Mouse (Mus musculus) granulocyte monocyte progenitor cell, adult 5-6 weeks (primary cell): ENCODE results near the gene Kcnb1. TPM values are rescaled to one million over a fixed set of nuclear protein-coding genes. Genes with fewer than 3 reads are reported as not detected.

Experiments used
- ATAC-seq: replicated peaks from 2 replicates; pipeline ENCODE4 v1.8.0; 2016; ENCODE audit warnings: mild to moderate bottlenecking, moderate TSS enrichment, inconsistent platforms; ENCODE audit not compliant: poor library complexity, severe bottlenecking
- total RNA-seq, 2 experiments: library from RNA; stranded (forward) in 1 of 2; stranded (reverse) in 1 of 2; fragments of 200-712, 200-1000 nt in 1 of 2; fragments of >200 nt in 1 of 2; fragmentation: Nextera tagmentation in 1 of 2; gene quantifications; 2 replicates each; pipeline ENCODE4 v1.2.3; 2014 to 2017

Kcnb1 gene
- total RNA-seq (2014; fragmentation: Nextera tagmentation) (1.3 TPM in 1 of 2 replicates, not detected in the other), total RNA-seq (2017) (0.39 and 1.7 TPM in 2 replicates)

DNA sequence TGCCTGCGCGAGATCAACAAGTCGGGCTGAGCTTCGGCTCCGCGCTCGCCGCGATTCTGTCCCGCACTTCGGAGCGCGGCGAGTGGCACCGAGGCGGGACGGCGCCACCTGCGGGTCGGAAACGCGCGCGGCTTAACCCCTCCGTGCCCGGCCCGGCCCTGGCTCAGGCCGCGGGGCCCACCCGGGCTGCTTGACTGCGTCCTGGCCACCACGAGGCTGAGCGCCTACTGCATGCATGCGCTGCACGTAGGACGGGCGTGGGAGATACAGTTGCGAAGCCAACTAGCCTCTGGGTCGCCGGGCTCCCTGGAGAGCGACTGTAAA is at the start of gene Kcnb1:
Kcnb1 (minus strand) TSS at position 80 of the 324 bp plus-strand sequence.
- peak; percentile 25; the same call in 1 of the 2 replicates for ATAC-seq

DNA sequence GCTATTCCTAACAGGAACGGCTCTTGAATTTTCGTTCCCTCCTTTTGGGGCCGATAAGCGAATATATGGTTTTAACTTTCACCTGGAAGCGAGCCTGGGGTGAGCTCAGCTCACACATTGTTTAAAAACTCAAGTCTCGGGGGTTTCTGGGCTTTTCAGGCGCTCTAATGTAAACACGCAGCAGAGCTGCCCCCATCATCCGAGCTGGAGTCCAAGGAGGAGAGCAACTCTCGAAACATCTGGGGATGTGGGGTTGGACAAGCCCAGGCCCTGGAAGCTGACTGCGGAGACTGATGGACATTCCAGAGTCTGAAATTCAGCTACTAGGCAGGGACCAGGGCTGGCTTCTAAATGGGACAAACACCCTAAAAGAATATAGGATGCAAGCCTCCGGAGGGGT is 49.3 kb upstream of the Kcnb1 start:
- no peak for ATAC-seq

DNA sequence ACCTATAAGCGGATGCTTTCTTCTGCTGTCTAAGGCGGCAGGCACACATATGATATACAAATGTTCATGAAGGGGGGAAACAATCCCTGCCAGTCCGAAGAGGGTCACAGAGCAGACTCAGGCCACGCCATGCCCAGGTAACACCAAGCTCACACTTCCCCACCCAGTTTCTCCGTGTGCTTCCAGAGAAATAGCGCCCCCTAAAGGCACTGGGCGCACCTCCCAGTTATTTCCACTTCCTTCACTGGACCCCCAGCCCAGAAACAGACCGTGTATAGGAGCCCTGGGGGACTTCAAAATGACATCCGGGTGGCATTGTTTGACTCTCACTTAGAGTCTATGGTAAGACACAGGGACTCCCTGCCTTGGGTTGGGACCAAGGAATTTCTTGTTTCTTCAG is 47.3 kb upstream of the Kcnb1 start:
- no peak for ATAC-seq

DNA sequence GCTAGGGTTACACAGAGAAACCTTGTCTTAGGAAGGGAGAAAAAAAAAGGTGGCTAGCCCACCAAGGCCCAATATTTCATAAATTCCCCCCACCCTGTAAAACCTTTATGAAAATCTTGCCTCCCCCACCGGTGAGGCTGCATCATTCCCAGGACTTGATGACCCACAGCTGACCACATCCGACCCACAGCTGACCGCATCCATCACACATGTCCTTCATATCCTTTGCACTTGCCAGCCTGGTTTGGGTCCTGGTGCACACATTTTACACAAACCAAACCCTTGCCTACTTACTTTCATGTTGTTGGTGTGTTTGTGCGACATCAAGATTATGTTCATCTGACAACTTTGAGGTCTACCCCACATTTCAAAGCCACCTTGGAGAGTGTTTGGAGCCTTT is 46.2 kb upstream of the Kcnb1 start:
- no peak for ATAC-seq

DNA sequence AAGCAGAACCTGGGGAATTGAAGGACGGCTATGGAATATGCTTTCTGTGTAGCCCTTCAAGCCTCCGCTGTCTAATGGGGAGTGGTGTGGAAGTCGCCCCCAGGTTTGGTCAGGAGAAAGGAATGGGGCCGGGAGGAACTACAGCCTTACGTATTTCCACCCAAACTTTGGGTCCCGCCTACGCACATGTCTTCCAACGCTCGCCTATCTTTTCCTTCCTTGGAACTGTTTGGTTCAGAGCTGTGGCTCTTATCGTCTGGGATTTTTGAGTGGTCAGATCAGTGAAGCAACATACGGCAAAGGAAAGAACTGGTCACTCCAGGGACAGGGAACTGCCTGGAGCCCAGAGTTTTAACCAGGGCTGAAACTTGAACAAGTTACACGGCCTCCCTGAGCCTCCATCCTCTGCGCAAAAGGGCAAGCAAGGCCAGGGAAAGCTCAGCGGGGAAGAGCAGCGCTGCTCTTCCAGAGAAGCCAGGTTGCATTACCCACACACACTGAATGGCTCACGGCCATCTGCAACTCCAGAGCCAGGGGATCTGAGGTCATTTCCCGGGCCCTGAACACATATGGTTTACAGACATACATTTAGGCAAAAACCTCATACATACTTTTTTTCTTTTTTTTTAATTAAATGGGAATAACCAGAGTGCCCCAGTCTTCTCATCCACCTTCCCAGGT is 45.5 kb upstream of the Kcnb1 start:
- ATAC-seq: no peak

DNA sequence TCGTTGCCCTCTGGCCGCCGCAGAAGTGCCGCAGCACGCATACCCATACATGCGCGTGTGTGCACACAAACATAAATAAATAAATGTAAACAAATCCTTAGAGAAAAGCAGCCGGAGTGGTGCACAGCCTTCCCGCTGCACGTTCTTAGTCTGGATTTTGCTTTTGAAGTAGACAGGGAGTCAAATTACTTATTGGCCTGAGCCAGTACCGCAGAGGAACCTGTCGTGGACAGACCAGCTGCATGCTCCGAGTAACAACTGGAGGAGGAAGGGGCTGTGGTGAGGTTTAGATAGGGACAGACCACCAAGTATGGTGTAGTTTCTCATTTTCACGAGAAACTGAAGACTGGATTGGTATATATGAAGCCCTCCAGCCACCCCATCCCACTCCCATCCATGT is 43.8 kb upstream of the Kcnb1 start:
- ATAC-seq: no peak

DNA sequence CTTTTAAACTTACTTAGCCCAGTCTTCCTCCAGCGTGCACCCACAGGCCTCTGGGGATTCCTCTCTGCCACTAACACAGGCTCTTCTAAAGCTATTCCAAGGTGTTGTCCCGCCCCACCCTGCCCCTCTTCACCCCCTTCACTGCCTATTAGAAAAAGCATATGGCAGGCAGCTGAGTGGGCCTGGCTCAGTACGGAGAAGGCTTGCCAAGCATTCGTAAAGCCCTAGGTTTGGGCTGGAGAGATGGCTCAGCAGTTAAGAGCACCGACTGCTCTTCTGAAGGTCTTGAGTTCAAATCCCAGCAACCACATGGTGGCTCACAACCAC is 43.0 kb upstream of the Kcnb1 start:
- ATAC-seq: no peak

DNA sequence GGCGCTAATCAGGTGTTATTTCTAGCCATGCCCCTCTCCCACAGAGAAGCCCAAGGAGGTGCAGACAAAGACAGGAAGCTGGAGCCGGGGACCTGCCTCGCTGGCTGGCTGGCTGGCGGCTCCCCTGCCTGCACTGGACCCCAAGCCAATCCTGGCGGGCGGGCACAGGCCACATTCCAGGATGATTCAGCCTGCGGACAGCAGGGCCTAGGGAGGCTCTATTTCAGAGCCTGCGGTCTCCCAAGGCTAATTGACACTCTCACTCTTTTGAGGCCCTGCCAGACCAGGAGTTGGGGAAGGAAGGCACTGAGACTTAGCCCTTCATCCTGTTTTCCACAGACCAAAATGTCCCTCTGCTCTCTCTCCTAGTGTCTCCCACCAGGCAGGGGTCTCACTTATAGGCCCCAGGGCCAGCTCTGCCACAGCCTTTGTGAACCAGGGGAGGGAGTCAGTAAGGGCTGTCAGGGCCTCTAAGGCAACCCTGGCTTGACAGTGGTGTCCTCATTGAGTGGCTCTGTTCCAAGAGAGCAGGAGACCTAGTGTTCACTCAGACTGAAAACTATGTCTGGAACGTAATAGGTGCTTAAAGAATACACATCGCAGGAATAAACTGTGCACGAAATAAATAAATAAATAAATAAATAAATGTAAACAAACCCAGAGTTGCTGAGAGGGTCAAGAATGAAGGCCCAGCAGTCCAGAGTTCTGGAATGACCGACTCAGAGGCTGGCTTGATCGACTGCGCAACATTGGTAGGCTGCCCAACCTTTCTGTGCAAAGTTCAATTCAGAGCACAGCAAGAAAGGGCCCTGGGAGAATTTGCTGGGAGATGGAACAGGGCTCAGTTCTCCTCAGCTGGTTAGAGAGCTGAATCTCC is 42.4 kb upstream of the Kcnb1 start:
- ATAC-seq: no peak

DNA sequence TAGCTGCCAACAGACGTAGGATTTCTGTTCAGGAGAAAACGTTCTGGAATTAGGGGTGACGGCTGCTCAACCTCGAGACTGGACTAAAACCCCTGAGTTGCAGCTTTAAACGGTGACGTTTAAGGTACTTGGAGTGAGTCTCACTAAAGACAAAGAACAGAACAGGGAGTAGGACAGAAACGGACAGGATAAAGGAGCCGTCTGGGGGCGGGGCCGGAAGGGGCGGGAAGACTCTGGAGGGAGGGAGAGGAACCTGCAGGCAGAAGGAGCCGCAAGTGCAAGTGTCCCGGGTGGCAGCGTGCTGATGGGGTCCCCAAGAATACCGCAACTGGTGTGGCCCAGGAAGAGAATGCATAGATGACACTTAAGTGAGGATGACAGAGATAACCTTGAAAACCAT is 40.6 kb upstream of the Kcnb1 start:
- peak; percentile 77 for ATAC-seq

DNA sequence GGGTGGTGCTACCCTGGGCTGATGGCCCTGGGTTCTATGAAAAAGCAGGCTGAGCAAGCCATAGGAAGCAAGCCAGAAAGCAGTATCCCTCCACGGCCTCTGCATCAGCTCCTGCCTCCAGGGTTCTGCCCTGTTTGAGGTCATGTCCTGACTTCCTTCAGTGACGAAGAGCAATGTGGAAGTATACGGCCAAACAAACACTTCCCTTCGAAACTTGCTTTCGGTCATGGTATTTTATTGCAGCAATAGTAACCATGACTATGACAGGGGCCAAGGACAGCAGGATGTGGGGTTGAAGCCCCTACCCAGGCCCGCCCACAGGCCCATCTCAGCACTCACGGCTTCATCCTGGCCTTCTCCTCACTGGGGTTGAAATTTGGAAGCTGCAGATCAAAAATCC is 35.0 kb upstream of the Kcnb1 start:
- peak; percentile 77 for ATAC-seq

DNA sequence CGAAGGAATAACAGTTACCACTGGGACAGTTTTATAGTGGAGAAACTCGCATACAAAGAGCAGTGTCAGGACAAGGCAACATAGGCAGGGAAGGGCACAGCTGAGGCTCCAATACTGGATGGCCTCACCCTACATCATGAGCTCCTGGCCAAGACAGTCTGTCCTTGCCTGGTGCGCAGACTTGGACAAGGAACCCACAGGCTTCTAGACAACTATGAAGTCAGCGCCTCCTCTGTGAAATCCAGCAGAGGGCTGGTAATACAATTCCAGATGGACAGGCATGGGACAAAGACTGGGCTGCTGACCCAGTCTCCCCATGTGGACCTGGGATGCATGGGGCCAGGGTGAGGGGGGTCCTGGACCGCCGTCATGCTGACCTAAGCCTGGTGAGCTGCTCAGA is 34.2 kb upstream of the Kcnb1 start:
- ATAC-seq: no peak

DNA sequence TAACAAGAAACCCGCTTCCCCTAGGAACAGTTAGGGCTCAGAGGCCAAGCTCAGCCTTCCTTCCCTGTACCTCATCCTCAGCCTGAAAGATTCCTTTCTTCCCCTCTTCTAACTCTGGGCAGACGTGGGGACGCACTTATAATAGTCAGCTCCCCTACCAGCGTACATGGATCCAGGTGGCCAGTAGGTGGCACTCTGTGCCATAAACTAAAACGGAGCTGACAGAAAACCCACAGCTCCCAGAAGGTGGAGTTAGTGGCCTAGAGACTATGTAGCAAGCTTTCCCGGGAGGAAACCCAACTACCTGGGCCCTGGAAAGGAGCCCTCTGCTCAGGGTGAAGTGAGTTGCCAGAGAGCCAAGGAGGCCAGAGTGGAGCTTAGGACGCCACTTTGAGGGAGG is 32.2 kb upstream of the Kcnb1 start:
- peak; percentile 59 for ATAC-seq

DNA sequence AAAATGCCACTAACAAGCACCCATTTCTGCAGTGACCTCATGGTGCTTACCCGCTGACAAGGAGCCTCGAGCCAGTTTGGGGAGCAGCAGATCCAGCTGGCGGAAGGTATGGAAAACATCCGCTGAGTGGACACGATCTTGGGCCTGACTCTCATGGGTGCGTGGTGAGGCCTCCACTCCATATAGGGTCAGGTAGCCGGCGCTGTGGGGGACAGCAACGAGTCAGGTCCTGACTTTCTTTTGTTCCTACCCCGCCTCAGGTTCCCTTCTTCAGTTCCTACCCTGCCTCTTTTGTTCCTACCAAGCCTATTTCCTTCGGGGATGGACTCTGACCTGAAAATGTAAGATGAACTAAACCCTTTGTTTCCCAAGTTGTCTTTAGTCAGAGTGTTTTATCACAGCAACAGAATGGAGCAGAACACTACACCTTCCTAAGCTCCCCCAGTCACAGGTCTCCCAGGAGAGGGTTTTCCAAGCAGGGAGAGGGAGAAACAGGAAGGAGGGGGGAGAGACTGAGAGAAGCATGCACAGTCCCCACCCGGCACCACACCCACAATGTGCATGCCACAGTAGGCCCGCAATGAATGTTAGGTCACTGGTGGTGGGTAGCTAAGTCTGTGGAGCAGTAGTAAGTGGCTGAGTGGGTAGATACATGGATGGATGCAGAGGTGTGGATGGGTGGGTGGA is 31.3 kb upstream of the Kcnb1 start:
- no peak for ATAC-seq

DNA sequence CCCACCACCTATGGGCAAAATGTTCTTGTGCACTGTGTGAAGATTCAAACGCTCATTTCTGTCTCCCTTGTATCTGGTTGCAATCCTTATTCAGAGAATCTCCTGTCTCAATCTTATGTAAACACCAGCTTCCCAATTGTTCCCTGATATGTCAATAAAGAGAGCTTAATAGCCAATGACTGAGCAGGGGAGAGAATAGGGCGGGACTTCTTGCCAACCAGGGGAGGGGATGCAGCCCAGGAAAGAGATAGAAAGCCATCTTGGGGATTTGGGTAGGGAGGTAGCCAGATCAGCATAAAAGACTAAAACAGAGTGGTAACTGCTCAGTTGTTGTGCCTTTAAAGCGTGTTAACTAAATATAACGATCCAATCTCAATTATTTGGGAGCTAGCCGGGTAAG is 30.8 kb upstream of the Kcnb1 start:
- no peak for ATAC-seq

DNA sequence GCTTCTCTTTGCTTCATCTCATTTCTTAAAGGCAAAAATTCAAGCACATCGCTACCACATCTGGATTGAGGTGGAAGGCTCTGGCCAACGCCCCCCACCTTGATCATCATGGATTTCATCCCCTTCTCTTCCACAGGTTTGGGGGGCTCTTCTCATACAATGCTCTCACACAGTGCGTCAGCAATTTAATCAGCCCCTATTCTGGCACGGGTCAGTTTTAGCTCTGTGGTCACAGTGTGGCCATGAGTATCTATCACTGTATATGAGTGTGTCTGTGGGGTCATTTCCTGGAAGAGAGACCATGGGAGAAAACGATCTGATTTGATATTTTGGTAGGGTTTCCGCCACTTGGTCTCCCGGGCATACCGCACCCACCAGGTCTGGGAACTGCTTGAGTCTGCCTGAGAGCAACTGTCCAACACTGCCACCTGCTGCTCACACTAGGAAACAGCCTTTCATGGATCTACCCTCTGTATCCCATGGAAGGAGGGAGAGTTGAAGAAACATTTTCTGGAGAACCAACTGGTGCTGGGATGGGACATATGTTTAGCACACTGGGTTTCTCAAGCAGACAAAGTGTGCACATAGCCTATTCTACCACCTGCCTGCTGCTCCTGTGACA is 29.3 kb upstream of the Kcnb1 start:
- ATAC-seq: peak; percentile 86

DNA sequence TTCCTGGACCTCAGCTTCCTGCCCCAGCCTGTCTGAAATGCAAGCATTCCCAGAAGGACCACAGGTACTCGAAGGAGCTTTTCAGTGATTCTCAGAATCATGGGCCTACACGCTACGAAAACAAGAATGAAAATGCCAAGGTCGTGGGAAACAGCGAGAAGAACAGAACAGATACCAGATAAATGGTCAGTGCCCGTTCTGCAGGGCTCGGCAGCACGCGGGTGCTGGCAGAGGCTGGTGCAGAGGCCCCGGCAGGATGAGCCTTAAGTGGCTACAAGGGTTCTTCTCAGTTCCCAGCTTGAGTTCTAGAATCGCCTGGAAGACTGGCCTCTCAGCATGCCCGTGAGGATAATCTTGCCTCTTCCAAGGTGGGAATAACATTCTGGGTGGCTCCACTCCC is 23.7 kb upstream of the Kcnb1 start:
- no peak for ATAC-seq

DNA sequence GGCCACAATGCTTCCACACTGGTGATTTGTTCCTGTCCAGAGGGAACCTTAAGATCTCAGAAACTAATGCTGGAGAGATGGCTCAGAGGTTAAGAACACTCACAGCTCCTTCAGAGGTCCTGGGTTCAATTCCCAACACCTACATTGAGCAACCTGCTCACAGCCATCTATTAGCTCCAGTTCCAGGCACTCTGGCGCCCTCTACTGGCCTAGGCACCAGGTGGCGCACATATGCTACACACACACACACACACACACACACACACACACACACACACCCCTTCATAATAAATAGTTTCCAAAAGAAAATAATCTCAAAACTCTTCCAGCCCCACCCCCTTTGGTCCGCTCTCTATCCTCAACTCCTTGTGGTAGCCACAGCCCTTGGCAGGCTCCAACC is 23.1 kb upstream of the Kcnb1 start:
- ATAC-seq: no peak

DNA sequence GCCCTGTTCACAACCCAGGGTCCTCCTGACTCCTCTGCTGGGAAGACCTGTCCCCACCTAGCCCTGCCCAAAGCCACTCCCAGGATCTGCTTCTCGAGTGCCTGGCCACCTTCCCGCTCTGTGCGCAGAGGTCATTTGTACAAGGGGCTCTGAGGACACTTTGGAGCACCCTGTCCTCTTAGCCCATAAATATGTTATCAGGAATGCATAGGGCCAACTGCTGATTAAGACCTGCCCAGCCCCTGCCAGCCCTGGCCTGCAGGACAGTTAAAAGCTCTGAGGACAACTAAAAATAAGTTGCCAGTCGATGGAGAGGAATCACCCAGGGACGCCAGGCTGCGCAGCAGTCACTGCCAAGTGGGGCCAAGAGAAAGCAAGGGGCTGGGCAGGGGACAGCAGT is 22.6 kb upstream of the Kcnb1 start:
- no peak for ATAC-seq

DNA sequence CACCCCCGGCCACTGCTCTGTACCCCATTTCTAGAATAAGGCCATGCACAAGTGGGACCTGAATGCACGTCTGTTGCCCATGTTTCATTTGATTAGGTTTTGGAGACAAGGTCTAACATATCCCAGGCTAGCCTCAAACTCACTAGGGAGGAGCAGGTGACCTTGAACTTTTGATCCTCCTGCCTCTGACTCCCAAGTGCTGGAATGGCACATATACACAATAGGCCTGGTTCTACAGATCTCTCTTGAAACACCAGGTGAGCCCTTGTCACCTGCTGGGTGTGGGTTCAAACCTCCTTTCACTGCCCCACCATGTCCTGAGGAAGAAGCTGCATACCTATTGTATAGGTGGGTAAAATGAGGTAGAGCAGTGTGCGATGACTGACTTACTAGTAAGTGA is 22.1 kb upstream of the Kcnb1 start:
- ATAC-seq: no peak

DNA sequence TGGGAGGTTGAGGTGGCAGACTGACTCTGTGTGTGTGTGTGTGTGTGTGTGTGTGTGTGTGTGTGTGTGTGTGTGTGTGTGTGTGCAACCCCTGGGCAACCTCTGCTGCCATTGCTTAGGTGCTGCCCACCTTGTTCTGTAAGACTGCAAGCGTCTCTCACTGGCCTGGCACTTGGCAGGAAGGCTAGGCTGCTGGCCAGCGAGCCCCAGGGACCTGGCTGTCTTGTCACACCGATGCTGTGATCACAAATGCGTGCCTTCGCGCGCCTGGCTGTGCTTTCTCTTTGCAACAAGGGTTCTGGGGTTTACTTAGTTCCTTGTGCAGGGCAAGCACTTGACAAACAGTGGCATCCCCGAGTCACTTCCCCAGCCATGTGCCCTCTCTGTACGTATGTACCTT is 19.9 kb upstream of the Kcnb1 start:
- ATAC-seq: no peak

DNA sequence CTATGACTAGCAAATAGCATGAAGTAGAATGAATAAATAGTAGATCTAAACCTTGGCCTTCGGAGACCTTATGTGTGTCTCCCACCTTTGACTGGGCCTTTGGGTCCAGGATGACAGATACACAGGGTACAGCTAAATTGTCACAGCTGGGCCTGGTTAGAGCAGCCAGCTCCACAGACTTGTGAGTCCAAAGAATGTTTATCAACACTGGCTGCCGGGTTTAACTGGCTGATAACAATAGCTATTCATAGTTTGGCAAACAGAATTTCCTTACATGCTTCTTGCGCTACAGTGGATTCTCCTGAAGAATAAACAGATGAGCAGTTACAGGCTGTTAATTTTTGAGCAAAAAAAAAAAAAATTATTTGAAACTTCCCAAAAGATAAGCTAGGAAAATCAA is 19.0 kb upstream of the Kcnb1 start:
- ATAC-seq: no peak
